Mouse (Mus musculus) ovary, postnatal 10 days (tissue): ENCODE data around the gene Hprt.

Experiments
- DNase-seq: peaks from one replicate; pipeline ENCODE4 v3.0.0; 2022; ENCODE audit warnings: low spot score

Gene Hprt

DNA sequence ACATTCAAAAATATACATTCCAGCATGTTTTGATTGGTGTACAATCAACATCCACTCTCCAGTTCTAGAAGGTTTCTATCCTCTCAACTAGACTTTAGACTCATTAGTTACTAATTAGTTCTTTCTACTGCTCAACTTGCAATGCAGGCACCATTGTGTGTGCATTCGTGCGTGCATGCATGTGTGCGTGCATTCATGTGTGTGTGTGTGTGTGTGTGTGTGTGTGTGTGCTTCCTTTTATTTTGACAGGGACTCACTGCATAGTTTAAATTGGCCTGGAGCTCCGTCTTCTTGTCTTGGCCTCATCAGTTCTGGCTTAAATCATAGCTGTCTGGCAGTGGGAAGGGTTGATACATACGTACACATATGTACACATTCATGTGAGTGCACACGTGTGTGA, 53.1 kb downstream of the Hprt start:
- DNase-seq, result no peak

GRCm38 (mm10) chrX:53045187-53045903, 57.4 kb downstream of the Hprt start:
- no peak for DNase-seq

DNA sequence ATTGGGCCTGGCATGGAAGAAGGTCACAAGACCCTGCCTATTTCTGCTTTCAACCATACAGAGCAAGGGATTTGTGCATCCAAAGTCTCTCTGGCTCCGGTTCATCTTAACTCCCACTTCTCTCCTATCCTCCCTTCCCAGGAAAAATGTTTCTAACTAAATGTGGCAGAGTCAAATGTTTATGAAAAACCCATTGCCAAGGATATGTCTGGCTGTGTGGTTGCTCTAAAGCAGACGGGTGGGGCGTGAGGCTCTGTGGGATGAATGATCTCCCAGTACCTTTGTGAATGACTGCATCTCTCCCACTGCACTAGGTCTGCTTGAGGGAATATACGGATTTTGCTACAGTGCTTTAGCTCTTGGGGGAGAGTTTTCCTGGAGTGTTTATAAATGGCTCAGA, 58.1 kb downstream of the Hprt start:
- no peak for DNase-seq

DNA sequence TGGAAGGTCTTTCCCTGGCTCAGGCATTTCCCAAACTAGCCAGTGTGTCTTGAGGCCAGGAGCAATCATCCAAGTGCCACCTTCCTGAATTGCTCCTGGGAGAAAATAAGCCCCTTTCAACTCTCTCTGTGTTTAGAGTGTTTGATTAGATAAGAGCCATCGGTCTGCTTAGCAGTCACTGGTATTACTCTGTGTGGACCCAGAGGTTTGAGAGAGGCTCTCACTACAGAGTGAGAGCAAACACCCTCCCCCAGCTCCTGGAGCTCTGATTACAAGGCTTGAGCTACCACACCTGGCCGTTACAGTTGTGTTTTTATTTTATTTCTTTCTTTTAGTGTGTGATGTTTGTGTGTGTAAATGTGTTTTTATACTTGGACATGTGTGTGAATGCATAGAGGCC, 59.0 kb downstream of the Hprt start:
- no peak for DNase-seq

GRCm38 (mm10) chrX:53049196-53049595, 61.3 kb downstream of the Hprt start:
- no peak for DNase-seq

DNA sequence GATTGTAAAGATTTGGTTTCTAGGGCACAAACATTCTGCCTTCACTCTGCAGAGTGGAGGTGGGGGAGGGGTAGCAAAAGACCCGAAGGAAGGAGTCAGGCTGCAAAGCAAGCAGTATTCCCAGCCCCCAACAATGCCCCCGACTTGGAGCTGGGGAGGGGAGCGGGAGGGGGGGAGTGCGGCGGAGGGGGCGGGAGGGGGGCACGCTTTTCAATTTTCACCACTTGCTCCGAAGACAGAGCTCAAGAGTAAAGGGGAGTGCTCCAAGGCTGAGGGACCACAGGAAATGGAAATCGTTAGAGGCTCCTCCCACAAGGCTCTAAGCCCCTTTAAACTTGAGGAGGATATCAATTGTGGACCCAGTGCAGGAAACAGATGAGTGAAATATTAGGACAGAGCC, 62.4 kb downstream of the Hprt start:
- no peak for DNase-seq

DNA sequence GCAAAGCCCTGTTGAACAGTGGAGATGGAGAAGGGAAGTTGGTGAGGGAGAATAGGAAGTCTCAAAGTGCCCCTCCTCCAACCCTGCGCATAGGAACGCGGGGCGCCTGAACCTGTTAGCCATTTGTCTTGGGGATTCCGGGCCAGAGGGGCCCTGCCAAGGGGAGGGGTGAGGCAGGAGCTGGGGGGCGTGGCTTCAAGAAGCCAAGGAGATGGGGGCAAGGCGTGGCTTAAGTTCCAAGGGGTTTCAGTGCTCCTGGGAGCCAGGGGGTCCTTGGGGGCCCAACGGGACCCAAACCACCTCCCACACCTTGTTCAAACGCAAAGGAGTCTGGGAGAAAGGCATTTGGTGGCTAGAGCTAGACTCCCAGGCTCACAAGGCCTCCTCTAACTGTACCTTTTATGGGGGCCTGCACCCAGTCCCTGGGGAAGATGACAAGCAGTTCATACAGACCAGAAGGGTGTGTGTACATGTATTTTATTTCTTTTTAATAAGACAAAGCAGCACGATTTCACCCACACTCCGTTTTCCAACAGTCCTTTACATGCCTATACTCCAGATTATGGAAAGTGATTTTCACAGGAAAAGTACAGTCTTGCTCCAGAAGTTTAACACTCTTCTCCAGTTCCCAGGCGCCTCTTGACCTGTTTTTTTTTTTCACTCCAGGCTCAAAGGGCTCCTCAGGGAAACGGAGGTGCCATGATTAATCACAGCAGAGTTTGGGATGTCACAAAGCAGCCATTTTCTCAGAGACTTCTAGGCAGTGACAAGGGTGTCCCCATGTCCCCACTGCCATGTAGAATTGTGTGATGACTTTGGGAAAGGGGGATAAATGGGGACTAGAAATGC, 64.9 kb downstream of the Hprt start:
- peak; percentile 39 for DNase-seq

DNA sequence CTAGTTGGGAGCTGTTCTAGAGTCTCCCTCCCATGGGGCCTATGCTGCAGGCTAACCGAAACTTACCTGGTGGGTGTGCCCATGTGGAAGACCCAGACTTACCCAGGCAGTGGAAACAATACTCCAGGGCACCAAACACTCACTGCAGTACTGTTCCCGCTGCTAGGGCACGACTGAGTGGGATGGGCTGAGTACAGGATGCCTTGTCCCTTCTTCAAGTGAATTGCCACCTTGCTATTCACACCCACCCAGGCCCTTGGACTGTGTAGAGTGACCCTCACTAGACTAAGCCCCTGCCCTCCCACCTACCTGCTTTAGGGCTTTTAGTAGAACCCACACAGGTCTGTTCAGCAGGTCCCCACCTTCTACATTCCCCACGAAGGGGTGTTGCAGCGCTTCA, 65.9 kb downstream of the Hprt start:
- no peak for DNase-seq

- no peak for DNase-seq
Measured at GRCm38 (mm10) chrX:53055771-53056170, 67.8 kb downstream of the Hprt start.

GRCm38 (mm10) chrX:53056627-53057026, 68.7 kb downstream of the Hprt start:
- DNase-seq, result no peak

DNA sequence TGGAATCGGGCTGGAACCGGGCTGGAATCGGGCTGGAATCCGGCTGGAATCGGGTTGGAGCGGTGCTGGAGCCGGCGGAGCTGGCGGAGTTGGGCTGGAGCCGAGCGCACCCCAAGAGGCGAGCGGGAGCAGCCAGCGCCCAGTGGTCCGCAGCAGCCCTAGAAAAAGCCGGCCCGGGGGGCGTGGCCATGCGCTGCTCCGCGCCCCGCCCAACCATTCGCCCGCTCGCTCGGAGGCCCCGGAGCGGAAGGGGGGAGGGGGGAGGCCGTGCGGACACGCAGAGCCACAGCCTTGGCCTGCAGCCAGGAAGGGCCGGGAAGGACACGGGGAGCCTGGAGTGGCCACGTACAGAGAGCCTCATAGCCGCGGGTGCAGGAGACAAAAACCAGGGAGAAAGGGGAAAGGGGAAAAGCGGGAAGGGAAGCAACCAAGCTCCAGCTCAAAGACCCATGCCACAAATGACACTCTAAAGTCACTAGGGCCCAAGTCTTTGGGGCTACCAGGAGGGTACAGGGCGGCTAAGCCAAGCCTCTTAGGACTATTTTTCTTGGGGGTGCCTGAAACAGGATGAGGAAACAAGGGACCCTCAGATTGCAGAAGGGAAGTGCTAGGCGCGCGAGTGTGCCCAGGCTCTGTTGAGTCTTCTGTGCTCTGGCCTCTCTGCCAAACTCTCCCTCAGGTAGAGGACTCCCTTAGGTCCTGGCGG, 69.3 kb downstream of the Hprt start:
- DNase-seq, result peak; percentile 68

DNA sequence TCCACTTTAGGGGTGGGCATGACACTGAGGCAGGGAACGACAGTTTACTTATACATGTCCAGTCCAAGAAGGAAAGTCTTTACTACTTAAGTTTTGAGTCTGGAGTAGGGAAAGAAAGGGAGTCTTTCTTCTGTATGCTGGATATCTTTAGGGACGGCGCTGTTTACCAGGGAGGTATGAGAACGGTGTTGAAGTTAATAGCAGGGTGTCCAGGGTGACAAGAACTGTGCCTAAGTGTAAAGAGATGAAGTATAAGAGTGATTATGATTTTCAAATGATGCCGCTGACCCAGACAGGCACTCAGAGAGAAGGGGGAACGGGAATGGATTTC, 69.8 kb downstream of the Hprt start:
- DNase-seq, result no peak

- DNase-seq, result no peak
Measured at GRCm38 (mm10) chrX:53058459-53059280, 70.7 kb downstream of the Hprt start.

- DNase-seq, result no peak
Measured at GRCm38 (mm10) chrX:53059426-53060007, 71.6 kb downstream of the Hprt start.

GRCm38 (mm10) chrX:53064406-53064805, 76.5 kb downstream of the Hprt start:
- no peak for DNase-seq
